In genomic region chr15:99248972-99249371, GRCm38 (mm10) we compare ENCODE assay signal across 11 mouse cellular contexts. TPM values are rescaled to one million over a fixed set of nuclear protein-coding genes. Genes with fewer than 3 reads are reported as not detected.
A peak's percentile ranks its signal among the peaks of the same experiment; 100 is the strongest.
DNase-seq lines count a peak whose midpoint lies in the region; ATAC-seq and TF ChIP-seq lines count a peak whose summit lies in the region.
"Had no signal": no experiment of that assay in that cellular context is flagged by ENCODE, and none has a peak within 500 bp of the region (broad histone marks: within the 10 kb centered on the region; RNA-seq: fewer than 3 reads in every experiment).

No protein-coding gene starts in this region.

- 89% methylated on average over 9 of the region's 9 CpGs for WGBS in hindbrain, postnatal 0 days
- 92% methylated on average over 9 of the region's 9 CpGs for WGBS in liver, postnatal 0 days (ENCODE audit: insufficient replicate concordance)

- no peak overlapping the region for H3K27ac ChIP-seq in hindbrain, postnatal 0 days
- H3K27ac ChIP-seq in liver, postnatal 0 days (ENCODE audit: low read depth), result no peak overlapping the region

- no peak for ATAC-seq in hindbrain, postnatal 0 days
- no peak for ATAC-seq in liver, postnatal 0 days
- no peak for ATAC-seq in megakaryocyte progenitor cell, adult 5-6 weeks (replicated peaks; ENCODE audit: poor library complexity)

- no peak for TF ChIP-seq EP300 in liver, postnatal 0 days (IDR thresholded peaks at IDR 0.05; ENCODE audit: low read depth)

- peaks cover 49% of the 10 kb centered on the region for H3K36me3 ChIP-seq in hindbrain, postnatal 0 days (ENCODE audit: insufficient read depth, low read length)
- peaks cover 25% of the 10 kb centered on the region for H3K36me3 ChIP-seq in liver, postnatal 0 days (replicated peaks; ENCODE audit: insufficient read depth, low read length)

- 0 out of 2 replicates have a peak, but pooled peaks cover 3% of the 10 kb centered on the region for H3K4me1 ChIP-seq in hindbrain, postnatal 0 days (ENCODE audit: insufficient read depth, low read length)
- peaks cover 20% of the 10 kb centered on the region for H3K4me1 ChIP-seq in liver, postnatal 0 days (ENCODE audit: insufficient read depth)

- H3K4me3 ChIP-seq in hindbrain, postnatal 0 days (ENCODE audit: low read length), result no peak overlapping the region
- no peak overlapping the region for H3K4me3 ChIP-seq in liver, postnatal 0 days (ENCODE audit: low read depth, low read length)

- H3K9me3 ChIP-seq in hindbrain, postnatal 0 days (ENCODE audit: low read length), result no peaks in the 10 kb centered on the region
- no peaks in the 10 kb centered on the region for H3K9me3 ChIP-seq in liver, postnatal 0 days (ENCODE audit: low read length)

- no peak for TF ChIP-seq CTCF in hindbrain, postnatal 0 days (IDR thresholded peaks at IDR 0.05; ENCODE audit: low read depth)
- TF ChIP-seq CTCF in liver, postnatal 0 days (IDR thresholded peaks at IDR 0.05; ENCODE audit: low read depth), result no peak

- H3K27me3 ChIP-seq in hindbrain, postnatal 0 days (ENCODE audit: insufficient read depth, low read length), result no peaks in the 10 kb centered on the region
- no peaks in the 10 kb centered on the region for H3K27me3 ChIP-seq in liver, postnatal 0 days (ENCODE audit: insufficient read depth, low read length)

- H3K4me2 ChIP-seq in hindbrain, postnatal 0 days (ENCODE audit: low read depth, low read length), result no peak overlapping the region
- no peak overlapping the region for H3K4me2 ChIP-seq in liver, postnatal 0 days (ENCODE audit: low read depth, low read length)

- no peak overlapping the region for H3K9ac ChIP-seq in hindbrain, postnatal 0 days (replicated peaks; ENCODE audit: low read length)
- H3K9ac ChIP-seq in liver, postnatal 0 days (replicated peaks), result no peak overlapping the region

- DNase-seq in gastrocnemius, adult 18-20 months (ENCODE audit: low spot score), result peak; percentile 76
- DNase-seq in gastrocnemius, postnatal 4 days (ENCODE audit: low spot score in 2 of 2), result no peak
- DNase-seq in frontal cortex, postnatal 36 days (ENCODE audit: low spot score in 2 of 2), result peak; percentile 81 to 90
- peak; percentile 69 for DNase-seq in heart, postnatal 4 days
- DNase-seq in right cerebral cortex, postnatal 10 days (ENCODE audit: low spot score in 2 of 2), result peak; percentile 82 to 91
- DNase-seq in hindbrain, postnatal 0 days (ENCODE audit: low spot score), result no peak
- no peak for DNase-seq in liver, postnatal 0 days
- DNase-seq: adrenal gland, adult 2 months; kidney, postnatal 10 days had no signal

RNA-seq across cellular contexts. Expression of gene Mcrs1, which starts 2.8 kb away (rescaled TPM):
- total RNA-seq in gastrocnemius, adult 18-20 months (2021), result 10 to 100 TPM; 22.1 to 25.2 TPM
- 10 to 100 TPM; 55.6 to 59.3 TPM for total RNA-seq in gastrocnemius, postnatal 4 days (2021)
- 10 to 100 TPM; 82.4 to 88.4 TPM for total RNA-seq in heart, postnatal 4 days (2021)
- total RNA-seq in hindbrain, postnatal 0 days (2014; rRNA removed), result 228 and 229 TPM in 2 replicates
- polyA plus RNA-seq in hindbrain, postnatal 0 days (2015; fragmentation: Nextera tagmentation; extraction: Ambion mirVana), result 199 and 206 TPM in 2 replicates
- polyA plus RNA-seq in liver, postnatal 0 days (2015; fragmentation: Nextera tagmentation; extraction: Ambion mirVana), result 25.1 and 27.2 TPM in 2 replicates
- 37.8 and 41.4 TPM in 2 replicates for total RNA-seq in megakaryocyte progenitor cell, adult 5-6 weeks (2015)
- 28.2 and 39.7 TPM in 2 replicates for total RNA-seq in megakaryocyte progenitor cell, adult 5-6 weeks (2017)

RNA-seq across cellular contexts. Expression of gene Kcnh3, which starts 24.3 kb away (rescaled TPM):
- not detected for total RNA-seq in gastrocnemius, adult 18-20 months (2021)
- total RNA-seq in gastrocnemius, postnatal 4 days (2021), result under 1 TPM; 0.10 to 0.13 TPM
- under 1 TPM; 0.41 to 0.54 TPM for total RNA-seq in heart, postnatal 4 days (2021)
- 1.8 and 3.6 TPM in 2 replicates for total RNA-seq in hindbrain, postnatal 0 days (2014; rRNA removed)
- 0.91 and 1.2 TPM in 2 replicates for polyA plus RNA-seq in hindbrain, postnatal 0 days (2015; fragmentation: Nextera tagmentation; extraction: Ambion mirVana)
- polyA plus RNA-seq in liver, postnatal 0 days (2015; fragmentation: Nextera tagmentation; extraction: Ambion mirVana), result 0.05 and 0.07 TPM in 2 replicates
- total RNA-seq in megakaryocyte progenitor cell, adult 5-6 weeks (2015), result not detected in 2 replicates
- total RNA-seq in megakaryocyte progenitor cell, adult 5-6 weeks (2017), result not detected in 2 replicates

RNA-seq across cellular contexts. Expression of gene Prpf40b, which starts 45.9 kb away (rescaled TPM):
- total RNA-seq in gastrocnemius, adult 18-20 months (2021), result 10 to 100 TPM; 21.9 to 25.4 TPM
- total RNA-seq in gastrocnemius, postnatal 4 days (2021), result 10 to 100 TPM; 32.6 to 34.5 TPM
- 10 to 100 TPM; 36.5 to 41.4 TPM for total RNA-seq in heart, postnatal 4 days (2021)
- 90.2 and 94.2 TPM in 2 replicates for total RNA-seq in hindbrain, postnatal 0 days (2014; rRNA removed)
- 101 and 110 TPM in 2 replicates for polyA plus RNA-seq in hindbrain, postnatal 0 days (2015; fragmentation: Nextera tagmentation; extraction: Ambion mirVana)
- polyA plus RNA-seq in liver, postnatal 0 days (2015; fragmentation: Nextera tagmentation; extraction: Ambion mirVana), result 7.1 and 8.6 TPM in 2 replicates
- total RNA-seq in megakaryocyte progenitor cell, adult 5-6 weeks (2015), result 7.8 and 11.0 TPM in 2 replicates
- total RNA-seq in megakaryocyte progenitor cell, adult 5-6 weeks (2017), result 8.1 and 10.3 TPM in 2 replicates

RNA-seq across cellular contexts. Expression of gene Fam186b, which starts 46.7 kb away (rescaled TPM):
- total RNA-seq in gastrocnemius, adult 18-20 months (2021), result not detected
- not detected for total RNA-seq in gastrocnemius, postnatal 4 days (2021)
- total RNA-seq in heart, postnatal 4 days (2021), result under 1 TPM in 1 of 2 experiments, not detected in 1; 0.17 TPM
- total RNA-seq in hindbrain, postnatal 0 days (2014; rRNA removed), result 0.86 and 1.3 TPM in 2 replicates
- polyA plus RNA-seq in hindbrain, postnatal 0 days (2015; fragmentation: Nextera tagmentation; extraction: Ambion mirVana), result 1.3 and 1.4 TPM in 2 replicates
- not detected in 2 replicates for polyA plus RNA-seq in liver, postnatal 0 days (2015; fragmentation: Nextera tagmentation; extraction: Ambion mirVana)
- not detected in 2 replicates for total RNA-seq in megakaryocyte progenitor cell, adult 5-6 weeks (2015)
- not detected in 2 replicates for total RNA-seq in megakaryocyte progenitor cell, adult 5-6 weeks (2017)
- total RNA-seq: gastrocnemius, postnatal 36 days had no signal

Comparison
In these comparisons a context has a peak if more than half of its experiments do, and no peak if none do; other contexts are left out.
1. DNase-seq: peak in gastrocnemius, adult 18-20 months (single experiment), frontal cortex, postnatal 36 days (2 of 2), heart, postnatal 4 days (single experiment) and right cerebral cortex, postnatal 10 days (2 of 2); none in gastrocnemius, postnatal 4 days (0 of 2), hindbrain, postnatal 0 days (single experiment) and liver, postnatal 0 days (single experiment).